Mouse (Mus musculus) CH12.LX (cell line): Measurements from ENCODE around the gene Cux1. TPM values are rescaled to one million over a fixed set of nuclear protein-coding genes. Genes with fewer than 3 reads are reported as not detected.

Source experiments
- DNase-seq: peaks from one replicate; pipeline ENCODE4 v3.0.0-alpha.2; 2013; ENCODE audit errors: extremely low read depth
- H3K27ac ChIP-seq: 2 replicates; pipeline ENCODE4 v1.5.1; 2012; ENCODE audit warnings: low read depth, mild to moderate bottlenecking, control low read depth, moderate library complexity; ENCODE audit not compliant: insufficient read depth
- H3K27me3 ChIP-seq: replicated peaks from 2 replicates; pipeline ENCODE3; 2012; ENCODE audit warnings: inconsistent platforms
- H3K36me3 ChIP-seq, 2 experiments: replicated peaks in 1 of 2; 2 replicates each; pipeline versions ENCODE3 to v1.6.1; 2012; ENCODE audit warnings: inconsistent platforms in 1 of 2, low read length in 1 of 2, mild to moderate bottlenecking in 1 of 2, mixed read lengths in 1 of 2, moderate library complexity in 1 of 2; ENCODE audit not compliant: control insufficient read depth in 1 of 2, insufficient read depth in 1 of 2
- H3K4me1 ChIP-seq, 2 experiments: 2 replicates each; pipeline ENCODE4 v1.6.1; 2012; ENCODE audit warnings: inconsistent platforms in 1 of 2, moderate library complexity in 1 of 2; ENCODE audit not compliant: insufficient read depth in 2 of 2, control insufficient read depth in 1 of 2
- H3K4me2 ChIP-seq: 2 replicates; pipeline ENCODE4 v1.6.1; 2012; ENCODE audit warnings: low read depth, mild to moderate bottlenecking, control low read depth; ENCODE audit not compliant: poor library complexity, insufficient read depth, severe bottlenecking
- H3K4me3 ChIP-seq, 3 experiments: fragments of 150-350 bp in 1 of 3; sonication (generic) in 1 of 3; replicated peaks in 1 of 3; 2 replicates each; pipeline versions ENCODE3 to v1.5.1; 2011 to 2012; ENCODE audit warnings: low read depth in 2 of 3, low read length in 2 of 3, mild to moderate bottlenecking in 2 of 3, moderate library complexity in 2 of 3, control low read depth in 1 of 3, improper control_type of control experiment in 1 of 3, inconsistent platforms in 1 of 3, mixed read lengths in 1 of 3; ENCODE audit not compliant: poor library complexity in 1 of 3
- H3K79me2 ChIP-seq: replicated peaks from 2 replicates; pipeline ENCODE4 v1.6.1; 2012; ENCODE audit warnings: mild to moderate bottlenecking, moderate library complexity; ENCODE audit not compliant: control insufficient read depth, poor library complexity, insufficient read depth, severe bottlenecking; ENCODE audit errors: extremely low read depth
- H3K9ac ChIP-seq: 2 replicates; pipeline ENCODE4 v1.6.1; 2012; ENCODE audit warnings: low read depth, mild to moderate bottlenecking, control low read depth, moderate library complexity; ENCODE audit not compliant: insufficient read depth
- H3K9me3 ChIP-seq: replicated peaks from 2 replicates; pipeline ENCODE3; 2012; ENCODE audit warnings: low read length, inconsistent platforms, mixed read lengths
- CHD2 ChIP-seq: IDR thresholded peaks from 2 replicates; pipeline ENCODE4 v1.6.1; 2011; ENCODE audit warnings: low read length, improper control_type of control experiment
- CTCF ChIP-seq, 2 experiments: IDR thresholded peaks in 1 of 2; conservative IDR thresholded peaks in 1 of 2; 2 replicates each; pipeline ENCODE4 v1.5.1; 2011 to 2012; ENCODE audit warnings: low read depth in 2 of 2, low read length in 2 of 2, improper control_type of control experiment in 1 of 2, inconsistent platforms in 1 of 2, mild to moderate bottlenecking in 1 of 2, moderate library complexity in 1 of 2
- ELF1 ChIP-seq: IDR thresholded peaks from 2 replicates; pipeline ENCODE4 v1.6.1; 2014; ENCODE audit warnings: low read depth, mild to moderate bottlenecking, inconsistent platforms, low read length, improper control_type of control experiment
- HCFC1 ChIP-seq: IDR thresholded peaks from 2 replicates; pipeline ENCODE4 v1.6.1; 2012; ENCODE audit warnings: low read depth, mild to moderate bottlenecking, inconsistent platforms, low read length, improper control_type of control experiment
- JUND ChIP-seq: conservative IDR thresholded peaks from 2 replicates; pipeline ENCODE4 v1.6.1; 2011; ENCODE audit warnings: low read depth, low read length, improper control_type of control experiment
- KAT2A ChIP-seq: IDR thresholded peaks from 2 replicates; pipeline ENCODE4 v1.6.1; 2012; ENCODE audit warnings: low read length, improper control_type of control experiment, inconsistent platforms; ENCODE audit not compliant: insufficient replicate concordance
- MEF2A ChIP-seq: IDR thresholded peaks from 2 replicates; pipeline ENCODE4 v1.6.1; 2014; ENCODE audit warnings: low read depth, mild to moderate bottlenecking, inconsistent platforms, low read length, improper control_type of control experiment, borderline replicate concordance
- MYC ChIP-seq: IDR thresholded peaks from 2 replicates; pipeline ENCODE4 v1.6.1; 2011; ENCODE audit warnings: low read depth, mild to moderate bottlenecking, improper control_type of control experiment, low read length
- POLR2A ChIP-seq: IDR thresholded peaks from 2 replicates; pipeline ENCODE4 v1.6.1; 2011; ENCODE audit warnings: low read depth, mild to moderate bottlenecking, improper control_type of control experiment, low read length
- SIN3A ChIP-seq: IDR thresholded peaks from 2 replicates; pipeline ENCODE4 v1.6.1; 2012; ENCODE audit warnings: low read length, improper control_type of control experiment, inconsistent platforms
- USF1 ChIP-seq: IDR thresholded peaks from 2 replicates; pipeline ENCODE4 v1.6.1; 2014; ENCODE audit warnings: low read depth, mild to moderate bottlenecking, inconsistent platforms, low read length, improper control_type of control experiment
- USF2 ChIP-seq: conservative IDR thresholded peaks from 2 replicates; pipeline ENCODE4 v1.6.1; 2011; ENCODE audit warnings: low read depth, low read length, improper control_type of control experiment
- ZKSCAN1 ChIP-seq: IDR thresholded peaks from 2 replicates; pipeline ENCODE4 v1.6.1; 2012; ENCODE audit warnings: low read depth, inconsistent platforms, low read length, improper control_type of control experiment, borderline replicate concordance
- ZMIZ1 ChIP-seq: IDR thresholded peaks from 2 replicates; pipeline ENCODE4 v1.6.1; 2012; ENCODE audit warnings: low read depth, mild to moderate bottlenecking, inconsistent platforms, low read length, improper control_type of control experiment
- ZNF384 ChIP-seq: IDR thresholded peaks from 2 replicates; pipeline ENCODE4 v1.6.1; 2012; ENCODE audit warnings: low read depth, low read length, improper control_type of control experiment, inconsistent platforms
- dilution Hi-C: fragments of 300-500 bp; cut with MboI; formaldehyde crosslinking; loops from 2 replicates; pipeline ENCODE4 v1.14.3; 2020; ENCODE audit warnings: low sequenced_read_pairs; ENCODE audit not compliant: extremely low pct_unique_long_range_greater_than_20kb, extremely low pct_ligation_motif_present
- in situ Hi-C: fragments of 300-500 bp; cut with MboI; formaldehyde crosslinking; loops from 3 replicates; pipeline ENCODE4 v1.14.3; 2019; ENCODE audit warnings: low sequenced_read_pairs, low pct_ligation_motif_present, low pct_unique_long_range_greater_than_20kb, mixed read lengths
- polyA plus RNA-seq: library from polyadenylated mRNA; unstranded; fragments of >175 nt; gene quantifications from 2 replicates; pipeline ENCODE4 v1.2.1, GENCODE M21; 2012; ENCODE audit warnings: low read depth; ENCODE audit not compliant: insufficient read length
- total RNA-seq, 2 experiments: library from RNA; depleted of rRNA; stranded (reverse); fragments of 300-350 nt in 1 of 2; fragments of >200 nt in 1 of 2; gene quantifications; 2 replicates each; pipeline ENCODE4 v1.2.3; 2012 to 2014

Gene Cux1
- total and polyA plus RNA-seq, 3 experiments, result 12.4 to 21.9 (median 19.6) TPM

GRCm38 (mm10) chr5:136479024-136479763 is 88.1 kb downstream of the Cux1 start:
- peak overlapping the region; percentile 91; the same call in 1 of the 2 replicates for H3K27ac ChIP-seq
- no peaks in the 10 kb centered on the region for H3K27me3 ChIP-seq
- H3K36me3 ChIP-seq, result peaks cover 0 to 14% of the 10 kb centered on the region in 2 experiments
- no peaks in the 10 kb centered on the region for H3K79me2 ChIP-seq
- no peak overlapping the region for H3K9ac ChIP-seq
- no peak for DNase-seq
- H3K9me3 ChIP-seq, result no peaks in the 10 kb centered on the region
- peaks cover 37 to 82% of the 10 kb centered on the region in 2 experiments for H3K4me1 ChIP-seq
- in situ Hi-C loops, result loop anchor here (10.0 kb wide), 1 partner anchor 76 kb away; no protein-coding TSS in a partner anchor
- no peak for TF ChIP-seq JUND
- no peak for TF ChIP-seq CHD2
- TF ChIP-seq POLR2A, result no peak
- TF ChIP-seq USF1, result no peak
- TF ChIP-seq CTCF (conservative IDR thresholded peaks at IDR 0.05 in 1 of 2, IDR thresholded peaks at IDR 0.05 in 1 of 2; ENCODE audit: low read depth in 2 of 2, low read length in 2 of 2), result no peak
- TF ChIP-seq ZNF384, result no peak
- TF ChIP-seq SIN3A, result no peak
- no peak for TF ChIP-seq HCFC1
- TF ChIP-seq MYC, result no peak
- TF ChIP-seq ZKSCAN1, result no peak
- no peak overlapping the region for H3K4me2 ChIP-seq
- dilution Hi-C loops, result no loop called here
- H3K4me3 ChIP-seq, result no peak overlapping the region

DNA sequence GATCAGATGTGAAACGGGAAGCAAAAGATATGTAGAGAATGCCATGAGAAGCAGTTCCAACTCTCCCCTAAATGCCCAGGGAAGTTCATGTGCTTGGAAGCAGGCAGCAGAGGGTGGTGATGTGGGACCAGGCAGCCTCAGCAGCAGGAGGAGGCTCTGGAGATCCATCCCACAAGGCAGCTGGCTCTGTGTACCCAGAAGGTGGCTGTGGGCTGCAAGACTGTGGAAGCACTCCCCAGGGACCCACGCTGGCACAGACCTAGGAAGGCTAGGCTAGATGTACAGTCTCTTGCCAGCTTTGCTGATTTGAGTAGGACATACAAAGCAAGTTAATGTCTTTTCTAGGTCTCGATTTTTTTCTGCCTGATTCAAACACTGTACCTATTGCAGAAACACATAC is 91.0 kb downstream of the Cux1 start:
- Histone ChIP-seq H3K4me2 (no peak overlapping the region), H3K36me3 (peaks cover 0 to 15% of the 10 kb centered on the region in 2 experiments), H3K4me3 (no peak overlapping the region), H3K79me2 (no peaks in the 10 kb centered on the region; the same call in 1 of the 2 replicates), H3K4me1 (peaks cover 26 to 69% of the 10 kb centered on the region in 2 experiments), H3K27me3 (no peaks in the 10 kb centered on the region), H3K9ac (no peak overlapping the region), H3K9me3 (no peaks in the 10 kb centered on the region), H3K27ac (no peak overlapping the region)
- dilution Hi-C loops (no loop called here), in situ Hi-C loops (loop anchor here (10.0 kb wide), 1 partner anchor 79 kb away; no protein-coding TSS in a partner anchor)
- TF ChIP-seq USF2 (no peak), ZMIZ1 (no peak), MEF2A (no peak)
- no peak for DNase-seq

DNA sequence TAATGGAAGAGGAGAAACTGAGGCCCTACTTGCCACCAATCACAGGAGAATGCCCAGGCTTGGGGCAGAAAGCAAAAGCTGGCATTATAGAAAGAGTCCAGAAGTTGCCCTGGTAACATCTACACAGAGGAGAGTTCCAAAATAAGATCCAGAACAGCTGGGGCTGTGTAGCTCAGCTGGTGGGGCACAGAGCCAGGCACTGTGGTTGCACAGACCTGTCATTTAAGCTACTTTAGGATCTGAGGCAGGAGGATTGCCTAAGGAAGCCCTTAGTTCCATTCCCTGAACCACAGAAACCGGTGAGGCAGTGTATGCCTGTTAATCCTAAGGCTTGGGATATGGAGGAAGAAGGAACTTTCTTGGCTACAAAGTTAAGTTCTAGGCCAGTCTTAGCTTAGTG is 92.1 kb downstream of the Cux1 start:
- dilution Hi-C loops, result no loop called here
- no peak overlapping the region for H3K4me3 ChIP-seq
- H3K9me3 ChIP-seq, result no peaks in the 10 kb centered on the region
- H3K27me3 ChIP-seq, result no peaks in the 10 kb centered on the region
- H3K4me2 ChIP-seq, result no peak overlapping the region
- H3K4me1 ChIP-seq, result peaks cover 26 to 68% of the 10 kb centered on the region in 2 experiments
- no peak overlapping the region for H3K27ac ChIP-seq
- no peaks in the 10 kb centered on the region; the same call in 1 of the 2 replicates for H3K79me2 ChIP-seq
- H3K36me3 ChIP-seq, result peaks cover 0 to 17% of the 10 kb centered on the region in 2 experiments
- no peak for TF ChIP-seq CHD2
- no peak for TF ChIP-seq ELF1
- TF ChIP-seq KAT2A, result no peak
- no peak for DNase-seq
- in situ Hi-C loops, result loop anchor here (10.0 kb wide), 1 partner anchor 80 kb away; no protein-coding TSS in a partner anchor
- H3K9ac ChIP-seq, result no peak overlapping the region
